Mouse (Mus musculus) cerebellum, adult 2 months (tissue): ENCODE data around the gene Ubxn4.

ENCODE experiments used
- CTCF ChIP-seq: fragments of 200-500 bp; IDR thresholded peaks from 2 replicates; pipeline ENCODE4 v1.5.1; 2011; ENCODE audit warnings: low read depth, mild to moderate bottlenecking, control low read depth, low read length, moderate library complexity, borderline replicate concordance; ENCODE audit not compliant: insufficient read depth
- POLR2A ChIP-seq: fragments of 200-500 bp; IDR thresholded peaks from 2 replicates; pipeline ENCODE4 v1.6.1; 2011; ENCODE audit warnings: low read length, control low read depth, borderline replicate concordance; ENCODE audit not compliant: insufficient read depth

DNA sequence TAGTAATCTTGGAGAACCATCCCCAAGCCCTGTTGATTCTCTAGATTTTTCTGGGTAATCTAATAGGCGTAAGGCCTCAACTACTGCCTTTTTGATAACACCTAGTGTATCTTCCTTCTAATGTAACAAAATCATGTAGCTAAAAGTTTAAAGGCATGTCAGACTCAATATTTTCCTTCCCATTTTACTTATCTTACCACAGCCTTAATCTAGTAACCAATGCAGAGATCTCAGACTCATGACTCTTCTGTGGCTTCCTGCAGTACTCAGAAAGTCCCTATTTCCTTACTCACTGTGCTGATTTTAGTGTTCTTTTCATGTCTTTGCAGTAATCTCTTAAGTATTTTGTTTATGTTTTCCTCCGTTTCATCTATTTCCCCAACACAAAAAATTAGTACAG is 21.9 kb upstream of the Ubxn4 start:
- TF ChIP-seq CTCF, result no peak
- TF ChIP-seq POLR2A, result no peak
